ENCODE assay signal across 18 mouse cellular contexts in the genomic region with DNA sequence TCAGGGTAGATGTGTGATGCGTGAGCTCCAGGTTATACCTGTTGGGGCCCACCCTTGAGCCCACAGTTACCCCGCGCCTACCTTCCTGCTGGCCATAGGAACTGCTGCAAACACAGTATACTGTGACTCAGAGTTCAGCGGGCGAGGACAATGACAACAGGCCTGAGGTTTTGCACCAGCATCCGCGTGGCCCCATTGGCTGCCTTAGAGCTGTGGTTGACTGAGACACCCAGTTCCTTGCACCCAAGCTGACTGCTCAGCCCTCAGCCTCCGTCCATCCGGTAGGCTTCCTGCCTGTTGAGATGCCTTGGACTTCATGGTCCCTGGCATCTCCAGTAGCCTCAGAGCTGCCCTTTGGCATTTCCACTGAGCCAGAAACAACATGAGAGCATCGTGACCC. TPM values are rescaled to one million over a fixed set of nuclear protein-coding genes. Genes with fewer than 3 reads are reported as not detected.
DNase-seq lines count a peak whose midpoint lies in the region; ATAC-seq lines count a peak whose summit lies in the region.
"Had no signal": no experiment of that assay in that cellular context is flagged by ENCODE, and none has a peak within 500 bp of the region (broad histone marks: within the 10 kb centered on the region; RNA-seq: fewer than 3 reads in every experiment).

No protein-coding gene starts in this region.

- peak; percentile 49 for ATAC-seq in activated CD4-positive, CD25-positive, alpha-beta regulatory T cell, adult 4 months
- ATAC-seq in megakaryocyte, adult 5-6 weeks (ENCODE audit: poor library complexity, severe bottlenecking), result peak; percentile 41; the same call in 1 of the 2 replicates
- ATAC-seq: forebrain, embryonic 14.5 days; inflammation-experienced regulatory T-cells, adult 6 months; Patski had no signal

- DNase-seq in 416B (ENCODE audit: low read depth), result peak; percentile 66
- DNase-seq in lung, postnatal 36 days, result no peak
- DNase-seq in right cerebral cortex, postnatal 36 days (ENCODE audit: low spot score in 2 of 2), result no peak
- no peak for DNase-seq in frontal cortex, adult 2 months (ENCODE audit: extremely low spot score in 1 of 2, low spot score in 1 of 2)
- DNase-seq: adrenal gland, adult 2 months; adrenal gland, postnatal 25 days; B cell, adult 2 months; cerebellum, adult 2 months; cerebellum, postnatal 10 days; embryo, embryonic 11 days; gastrocnemius, postnatal 25 days; heart, adult 11 months; heart, postnatal 36 days had no signal

RNA-seq across cellular contexts. Expression of gene Runx3, which starts 48.6 kb away (rescaled TPM):
- polyA plus RNA-seq in activated CD4-positive, CD25-positive, alpha-beta regulatory T cell, adult 4 months (2017; shearing (Covaris generic)), result 10 to 100 TPM; 12.8 to 17.6 TPM
- 18.1 and 20.8 TPM in 2 replicates for total RNA-seq in megakaryocyte, adult 5-6 weeks (2015)
- 4.3 and 6.5 TPM in 2 replicates for total RNA-seq in megakaryocyte, adult 5-6 weeks (2017)
- polyA plus RNA-seq in frontal cortex, adult 2 months (2012; rRNA removed), result 0.69 TPM in 1 of 2 replicates, not detected in the other
- polyA plus RNA-seq: cerebellum, adult 2 months; forebrain, embryonic 14.5 days had no signal
